Mouse (Mus musculus) v-Abl transformed pro-B cells (cell line): ENCODE data around the gene Bik.

Source experiments
- in situ Hi-C, 2 experiments: fragments of 400-800 bp; cut with MboI; formaldehyde crosslinking; loops; one replicate each; pipeline ENCODE4 v1.15.1; 2025; ENCODE audit not compliant: unreplicated experiment in 2 of 2

The Bik gene

DNA sequence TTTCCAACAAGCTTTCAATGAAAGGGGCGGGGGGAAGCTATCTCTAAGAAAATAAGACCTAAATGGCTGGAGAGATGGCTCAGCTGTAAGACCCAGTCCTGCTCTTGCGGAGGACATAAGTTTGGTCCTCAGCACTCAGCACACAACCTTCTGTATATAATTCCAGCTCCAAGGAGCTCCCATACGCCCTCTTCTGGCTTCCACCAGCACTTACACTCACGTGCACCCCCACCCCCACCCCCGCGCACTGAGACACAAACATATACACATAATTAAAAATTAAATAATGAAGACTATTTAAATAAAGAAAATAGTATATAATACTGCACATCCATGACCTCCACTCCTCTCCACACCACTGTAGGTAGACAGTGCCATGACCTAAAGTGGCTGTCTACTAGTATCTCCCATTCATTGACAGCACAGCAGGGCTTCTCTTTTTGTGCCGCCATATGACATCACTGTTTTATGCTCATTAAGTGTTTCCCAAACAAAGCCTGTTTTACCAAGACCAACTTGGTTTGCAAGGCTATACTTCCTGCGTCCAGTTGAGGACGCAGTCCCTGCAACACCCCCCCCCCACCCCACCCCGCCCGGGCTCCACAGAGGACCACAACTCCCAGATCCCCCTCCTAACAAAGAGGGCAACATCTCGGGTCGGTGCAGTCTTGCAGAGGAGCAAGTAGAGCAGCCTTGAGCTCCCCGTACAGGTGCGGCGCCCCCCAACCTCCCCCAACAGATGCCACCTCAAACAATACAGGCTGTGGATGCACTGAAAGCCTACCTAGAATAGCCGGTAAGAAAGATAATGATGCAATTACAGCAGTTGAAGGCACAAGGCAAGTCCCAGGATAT, 16.5 kb upstream of the Bik start:
- in situ Hi-C loops: loop anchor here (5.0 to 25.0 kb wide), 8 partner anchors 92 to 1248 kb away; partner anchors contain the start of genes Sept3 (in 2 of the 2) and 1500009C09Rik (in 1 of the 2)

DNA sequence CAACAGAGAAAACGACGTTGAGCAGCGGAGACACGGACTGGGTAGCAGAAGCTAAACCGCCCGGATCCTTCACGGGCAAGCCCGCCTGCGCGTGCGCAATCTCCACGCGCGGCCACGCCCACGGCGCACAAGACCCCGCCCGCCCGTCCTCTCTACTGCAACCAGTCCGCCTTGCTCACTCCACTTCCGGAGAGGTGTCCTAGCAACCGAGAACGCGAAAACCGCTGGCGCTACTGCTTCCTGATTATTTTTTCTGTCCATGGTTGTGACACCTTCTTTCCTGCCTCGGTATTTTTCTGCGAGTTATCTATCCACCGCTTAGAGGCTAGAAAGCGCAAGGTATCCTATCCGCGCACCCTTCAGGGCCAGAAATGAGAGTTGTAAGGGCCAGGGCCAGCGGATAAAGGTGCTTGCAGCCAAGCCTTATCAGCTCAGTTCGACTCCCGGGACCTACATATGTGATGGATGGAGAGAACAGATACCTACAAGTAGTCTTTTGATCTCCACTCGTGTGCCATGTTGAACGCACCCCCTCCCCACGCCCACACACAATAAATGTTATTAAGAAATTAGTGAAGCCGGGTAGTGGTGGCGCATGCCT, 15.8 kb upstream of the Bik start, which contains the start of gene Ttll1:
Gene Ttll1, minus strand, starts transcription at position 89 of the 601 bp plus-strand sequence.
- in situ Hi-C loops: loop anchor here (5.0 to 25.0 kb wide), 8 partner anchors 91 to 1249 kb away; partner anchors contain the start of genes Sept3 (in 2 of the 2) and 1500009C09Rik (in 1 of the 2)

- in situ Hi-C loops: loop anchor here (5.0 to 25.0 kb wide), 8 partner anchors 90 to 1250 kb away; partner anchors contain the start of genes Sept3 (in 2 of the 2) and 1500009C09Rik (in 1 of the 2)
Measured at GRCm38 (mm10) chr15:83512489-83513281, 14.0 kb upstream of the Bik start.

DNA sequence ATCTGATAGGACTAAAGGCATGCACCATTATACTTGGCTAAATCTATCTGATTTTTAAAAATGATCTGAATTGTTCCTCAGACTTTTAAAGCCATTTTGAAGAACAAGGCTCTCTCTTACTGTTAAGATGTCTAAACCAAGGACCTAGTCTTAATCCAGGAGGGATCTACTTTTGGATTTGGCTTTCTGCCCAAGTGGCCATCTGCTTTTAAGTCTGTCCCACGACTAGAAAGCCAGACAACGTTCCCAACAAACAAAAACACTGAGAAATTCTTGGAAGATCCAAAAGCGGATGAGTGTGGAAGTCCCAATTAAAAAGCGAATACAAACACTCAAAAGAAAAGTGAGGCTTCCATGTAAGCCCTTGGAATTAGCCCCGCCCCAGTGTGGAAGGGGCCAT, 11.6 kb upstream of the Bik start:
- in situ Hi-C loops: loop anchor here (5.0 to 25.0 kb wide), 8 partner anchors 97 to 1253 kb away; partner anchors contain the start of genes Sept3 (in 2 of the 2) and 1500009C09Rik (in 1 of the 2)

GRCm38 (mm10) chr15:83518215-83519048, 8.2 kb upstream of the Bik start:
- in situ Hi-C loops: loop anchor here (5.0 to 25.0 kb wide), 8 partner anchors 94 to 1256 kb away; partner anchors contain the start of genes Sept3 (in 2 of the 2) and 1500009C09Rik (in 1 of the 2)

DNA sequence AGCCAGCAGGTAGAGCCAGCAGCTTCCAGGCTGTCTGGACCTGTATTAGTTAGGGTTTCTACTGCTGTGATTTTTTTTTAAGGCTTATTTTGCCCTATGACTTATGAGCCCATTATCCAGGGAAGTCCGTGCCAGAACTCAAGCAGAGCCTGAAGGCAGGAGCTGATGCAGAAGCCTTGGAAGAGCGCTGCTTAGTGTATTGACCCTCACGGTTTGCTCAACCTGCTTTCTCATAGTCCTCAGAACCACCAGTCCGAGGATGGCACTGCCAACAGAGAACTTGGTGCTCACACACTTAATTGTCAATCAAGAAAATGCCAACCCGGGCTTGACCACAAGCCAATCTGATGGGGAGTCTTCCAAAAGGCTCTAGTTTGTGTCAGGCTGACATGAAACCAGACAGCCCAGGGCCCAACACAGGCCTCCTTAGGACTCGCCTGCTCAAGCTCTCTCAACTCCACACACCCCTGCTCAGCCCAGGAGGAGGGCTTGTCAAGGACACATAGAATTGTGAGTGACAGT, 5.7 kb upstream of the Bik start:
- in situ Hi-C loops: loop anchor here in 1 of 2 experiments (25.0 kb wide), 2 partner anchors 241 to 1259 kb away; partner anchors contain the start of genes 1500009C09Rik and Sept3

DNA sequence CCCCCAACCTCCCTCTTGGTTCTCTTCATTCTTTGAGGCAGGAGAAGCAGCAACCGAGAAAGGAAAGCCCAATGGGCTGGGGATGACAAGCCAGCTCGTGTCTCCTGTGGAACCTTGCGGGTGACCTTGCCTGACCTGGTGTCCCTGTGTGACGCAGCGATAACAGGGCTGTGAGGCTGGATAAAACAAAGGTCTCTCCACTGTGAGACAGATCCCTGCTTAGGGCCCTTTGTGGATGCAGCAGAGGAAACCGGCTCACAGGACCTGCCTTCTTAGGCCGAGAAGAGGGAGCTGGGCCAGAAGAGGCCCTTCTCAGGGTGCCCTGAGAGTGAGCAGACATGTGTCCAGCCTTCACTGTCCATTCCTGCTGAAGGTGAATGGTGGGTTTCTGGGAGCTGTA, 3.5 kb upstream of the Bik start:
- in situ Hi-C loops: loop anchor here in 1 of 2 experiments (25.0 kb wide), 2 partner anchors 239 to 1261 kb away; partner anchors contain the start of genes 1500009C09Rik and Sept3

GRCm38 (mm10) chr15:83523638-83524332, 2.9 kb upstream of the Bik start:
- in situ Hi-C loops: loop anchor here in 1 of 2 experiments (25.0 kb wide), 2 partner anchors 239 to 1261 kb away; partner anchors contain the start of genes 1500009C09Rik and Sept3

- in situ Hi-C loops: loop anchor here in 1 of 2 experiments (25.0 kb wide), 2 partner anchors 238 to 1262 kb away; partner anchors contain the start of genes 1500009C09Rik and Sept3
Measured at GRCm38 (mm10) chr15:83524333-83524729, 2.3 kb upstream of the Bik start.

DNA sequence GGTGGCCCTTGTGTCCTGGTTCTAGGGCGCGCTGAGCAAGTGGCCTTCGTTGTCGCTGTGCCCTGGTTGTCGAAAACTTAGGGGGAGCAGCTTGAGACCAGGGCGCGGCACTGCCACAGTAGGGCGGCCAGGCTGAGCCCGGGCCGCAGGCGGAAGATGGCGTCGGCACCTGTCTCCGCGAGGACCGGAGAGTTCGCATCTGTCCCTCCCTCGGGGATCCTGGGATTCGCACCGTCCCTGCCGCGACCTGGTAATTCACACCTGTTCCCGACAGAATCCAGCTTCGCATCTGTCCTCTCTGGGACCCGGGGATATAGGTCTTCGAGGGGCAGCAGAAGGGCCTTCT, 403 bp downstream of the Bik start:
- in situ Hi-C loops: loop anchor here in 1 of 2 experiments (25.0 kb wide), 2 partner anchors 210 to 535 kb away; partner anchors contain the start of genes Efcab6 and Scube1

DNA sequence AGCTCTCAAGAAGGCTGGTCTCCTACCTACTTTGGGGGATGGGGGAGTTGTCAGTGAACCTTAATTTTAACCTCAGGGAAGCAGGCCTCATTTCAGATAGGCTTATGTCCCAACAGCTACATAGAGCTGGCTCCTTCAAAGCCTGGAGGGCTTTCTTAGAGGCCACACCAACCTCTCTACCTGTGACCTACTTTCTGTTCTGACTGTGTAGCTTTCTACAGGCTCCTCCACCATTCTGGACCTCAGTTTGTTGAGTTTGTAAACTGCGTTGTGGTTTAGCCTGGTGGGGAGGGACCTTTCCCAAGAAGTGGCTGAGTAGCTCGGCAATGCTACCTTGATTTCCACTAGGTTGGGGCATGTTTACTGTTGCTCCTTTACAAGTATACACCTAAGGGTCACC, 1.1 kb downstream of the Bik start:
- in situ Hi-C loops: loop anchor here in 1 of 2 experiments (25.0 kb wide), 2 partner anchors 210 to 535 kb away; partner anchors contain the start of genes Efcab6 and Scube1

GRCm38 (mm10) chr15:83528892-83529291, 2.2 kb downstream of the Bik start:
- in situ Hi-C loops: loop anchor here in 1 of 2 experiments (25.0 kb wide), 2 partner anchors 208 to 533 kb away; partner anchors contain the start of genes Efcab6 and Scube1

DNA sequence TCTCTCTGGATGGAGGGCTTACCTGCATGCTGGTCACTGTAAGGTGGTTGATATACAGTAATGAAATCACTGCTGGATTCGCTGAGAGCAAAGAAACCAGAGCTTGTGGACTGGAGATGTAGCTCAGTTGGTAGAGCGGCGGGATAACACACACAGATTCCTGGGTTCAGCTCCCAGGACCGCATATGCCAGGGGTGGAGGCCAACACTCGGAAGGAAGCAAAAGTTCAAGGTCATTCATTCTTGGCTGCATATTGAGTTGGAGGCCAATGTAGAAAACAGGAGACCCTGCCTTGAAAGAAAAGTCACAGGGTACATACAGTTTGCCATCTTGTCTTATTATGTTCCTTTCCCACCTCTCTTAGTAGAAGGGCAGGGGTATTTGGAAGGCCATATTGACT, 3.1 kb downstream of the Bik start:
- in situ Hi-C loops: loop anchor here in 1 of 2 experiments (25.0 kb wide), 2 partner anchors 208 to 533 kb away; partner anchors contain the start of genes Efcab6 and Scube1

GRCm38 (mm10) chr15:83530233-83530632, 3.6 kb downstream of the Bik start:
- in situ Hi-C loops: loop anchor here in 1 of 2 experiments (25.0 kb wide), 2 partner anchors 207 to 532 kb away; partner anchors contain the start of genes Efcab6 and Scube1

- in situ Hi-C loops: loop anchor here in 1 of 2 experiments (25.0 kb wide), 2 partner anchors 207 to 532 kb away; partner anchors contain the start of genes Efcab6 and Scube1
Measured at GRCm38 (mm10) chr15:83530688-83531087, 4.0 kb downstream of the Bik start.

GRCm38 (mm10) chr15:83531961-83532469, 5.4 kb downstream of the Bik start:
- in situ Hi-C loops: loop anchor here in 1 of 2 experiments (25.0 kb wide), 2 partner anchors 205 to 530 kb away; partner anchors contain the start of genes Efcab6 and Scube1

DNA sequence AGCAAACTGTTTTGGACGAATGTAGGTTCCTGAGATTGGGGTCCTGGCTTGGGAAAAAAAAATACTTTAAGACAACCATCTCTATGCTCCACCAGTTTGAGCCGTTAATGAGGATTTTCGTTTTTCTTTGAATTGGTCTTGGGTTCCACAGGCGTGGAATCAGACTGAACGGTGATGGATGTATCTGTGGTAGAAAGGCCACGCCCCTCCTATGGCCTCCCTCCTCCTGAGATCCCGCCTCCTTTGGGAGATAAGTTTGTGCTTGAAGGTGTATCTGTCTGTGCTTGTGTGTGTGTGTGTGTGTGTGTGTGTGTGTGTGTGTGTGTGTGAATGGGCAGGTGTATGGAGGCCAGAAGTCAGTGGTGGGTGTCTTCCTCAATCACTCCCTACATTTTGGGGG, 5.9 kb downstream of the Bik start:
- in situ Hi-C loops: loop anchor here in 1 of 2 experiments (25.0 kb wide), 2 partner anchors 205 to 530 kb away; partner anchors contain the start of genes Efcab6 and Scube1
